Mouse (Mus musculus): ENCODE results near the gene Ephx3. TPM values are rescaled to one million over a fixed set of nuclear protein-coding genes. Genes with fewer than 3 reads are reported as not detected.
"Not testable (repeated sequence)": the region's sequence is repeated elsewhere in the genome, so short reads cannot be mapped to it uniquely, and the experiment has no call there.

Ephx3 gene
- polyA plus RNA-seq (2015; fragmentation: Nextera tagmentation; extraction: Ambion mirVana), result 0.20 and 0.85 TPM in 2 replicates

- Histone ChIP-seq H3K36me3 (ENCODE audit: control insufficient read depth, insufficient read depth) (no peaks in the 10 kb centered on the region), H3K4me3 (ENCODE audit: low read length) (peak within 1 kb of the TSS; percentile 48), H3K27ac (ENCODE audit: low read length) (no peak within 1 kb of the TSS), H3K9ac (ENCODE audit: low read length) (peak within 1 kb of the TSS; percentile 37), H3K27me3 (ENCODE audit: control insufficient read depth, insufficient read depth, low read length) (peaks cover 11% of the 10 kb centered on the region), H3K4me2 (ENCODE audit: low read depth, low read length) (peak within 1 kb of the TSS; percentile 84), H3K9me3 (replicated peaks; ENCODE audit: control insufficient read depth, low read length) (no peaks in the 10 kb centered on the region), H3K4me1 (ENCODE audit: control insufficient read depth, insufficient read depth, low read length) (peaks cover 11% of the 10 kb centered on the region)
- no peak for ATAC-seq (replicated peaks; ENCODE audit: extremely low read depth, insufficient read depth, low FRiP score)
- 5% methylated on average over 42 of the region's 42 CpGs for WGBS
Measured at GRCm38 (mm10) chr17:32188863-32189636, at the start of gene Ephx3. Gene Ephx3 (minus strand): TSS chr17:32189549.

GRCm38 (mm10) chr17:32238589-32238988 lies 49.2 kb upstream of the Ephx3 start:
- Histone ChIP-seq H3K4me3 (ENCODE audit: low read length) (no peak overlapping the region), H3K36me3 (ENCODE audit: control insufficient read depth, insufficient read depth) (peaks cover 6% of the 10 kb centered on the region), H3K4me1 (ENCODE audit: control insufficient read depth, insufficient read depth, low read length) (peaks cover 38% of the 10 kb centered on the region), H3K27ac (ENCODE audit: low read length) (no peak overlapping the region), H3K9ac (ENCODE audit: low read length) (no peak overlapping the region), H3K27me3 (ENCODE audit: control insufficient read depth, insufficient read depth, low read length) (no peaks in the 10 kb centered on the region), H3K9me3 (replicated peaks; ENCODE audit: control insufficient read depth, low read length) (no peaks in the 10 kb centered on the region), H3K4me2 (ENCODE audit: low read depth, low read length) (no peak overlapping the region)
- WGBS, result 46% methylated on average over 1 of the region's 1 CpGs
- ATAC-seq (replicated peaks; ENCODE audit: extremely low read depth, insufficient read depth, low FRiP score), result no peak

GRCm38 (mm10) chr17:32235534-32236191 lies 46.3 kb upstream of the Ephx3 start:
- Histone ChIP-seq H3K9ac (ENCODE audit: low read length) (no peak overlapping the region), H3K27ac (ENCODE audit: low read length) (peak overlapping the region; percentile 34), H3K27me3 (ENCODE audit: control insufficient read depth, insufficient read depth, low read length) (no peaks in the 10 kb centered on the region), H3K36me3 (ENCODE audit: control insufficient read depth, insufficient read depth) (peaks cover 6% of the 10 kb centered on the region), H3K4me1 (ENCODE audit: control insufficient read depth, insufficient read depth, low read length) (peaks cover 31% of the 10 kb centered on the region), H3K4me3 (ENCODE audit: low read length) (no peak overlapping the region), H3K9me3 (replicated peaks; ENCODE audit: control insufficient read depth, low read length) (no peaks in the 10 kb centered on the region), H3K4me2 (ENCODE audit: low read depth, low read length) (peak overlapping the region; percentile 18; the same call in 1 of the 2 replicates)
- 53% methylated on average over 5 of the region's 5 CpGs for WGBS
- peak; percentile 60 for ATAC-seq (replicated peaks; ENCODE audit: extremely low read depth, insufficient read depth, low FRiP score)

- no peaks in the 10 kb centered on the region for H3K9me3 ChIP-seq (replicated peaks; ENCODE audit: control insufficient read depth, low read length)
- H3K4me3 ChIP-seq (ENCODE audit: low read length), result no peak overlapping the region
Measured at GRCm38 (mm10) chr17:32233174-32233573, 43.8 kb upstream of the Ephx3 start.

GRCm38 (mm10) chr17:32229256-32229655 lies 39.9 kb upstream of the Ephx3 start:
- ATAC-seq (replicated peaks; ENCODE audit: extremely low read depth, insufficient read depth, low FRiP score), result no peak
- Histone ChIP-seq H3K27ac (ENCODE audit: low read length) (no peak overlapping the region), H3K4me1 (ENCODE audit: control insufficient read depth, insufficient read depth, low read length) (peaks cover 3% of the 10 kb centered on the region), H3K36me3 (ENCODE audit: control insufficient read depth, insufficient read depth) (peaks cover 31% of the 10 kb centered on the region), H3K4me2 (ENCODE audit: low read depth, low read length) (no peak overlapping the region), H3K4me3 (ENCODE audit: low read length) (no peak overlapping the region), H3K9ac (ENCODE audit: low read length) (no peak overlapping the region), H3K9me3 (replicated peaks; ENCODE audit: control insufficient read depth, low read length) (no peaks in the 10 kb centered on the region), H3K27me3 (ENCODE audit: control insufficient read depth, insufficient read depth, low read length) (no peaks in the 10 kb centered on the region)
- 90% methylated on average over 4 of the region's 4 CpGs for WGBS

More at GRCm38 (mm10) chr17:32233174-32233573, 43.8 kb upstream of the Ephx3 start:
- Histone ChIP-seq H3K4me1 (ENCODE audit: control insufficient read depth, insufficient read depth, low read length) (peaks cover 25% of the 10 kb centered on the region), H3K36me3 (ENCODE audit: control insufficient read depth, insufficient read depth) (peaks cover 18% of the 10 kb centered on the region), H3K27ac (ENCODE audit: low read length) (no peak overlapping the region), H3K9ac (ENCODE audit: low read length) (no peak overlapping the region), H3K27me3 (ENCODE audit: control insufficient read depth, insufficient read depth, low read length) (no peaks in the 10 kb centered on the region), H3K4me2 (ENCODE audit: low read depth, low read length) (no peak overlapping the region)
- no peak for ATAC-seq (replicated peaks; ENCODE audit: extremely low read depth, insufficient read depth, low FRiP score)

- 61% methylated on average over 3 of the region's 3 CpGs for whole genome bisulfite sequencing
- Histone ChIP-seq H3K4me1 (ENCODE audit: control insufficient read depth, insufficient read depth, low read length) (no peaks in the 10 kb centered on the region), H3K4me2 (ENCODE audit: low read depth, low read length) (no peak overlapping the region), H3K4me3 (ENCODE audit: low read length) (no peak overlapping the region), H3K9ac (ENCODE audit: low read length) (no peak overlapping the region), H3K27me3 (ENCODE audit: control insufficient read depth, insufficient read depth, low read length) (no peaks in the 10 kb centered on the region), H3K27ac (ENCODE audit: low read length) (no peak overlapping the region), H3K36me3 (ENCODE audit: control insufficient read depth, insufficient read depth) (peaks cover 56% of the 10 kb centered on the region), H3K9me3 (replicated peaks; ENCODE audit: control insufficient read depth, low read length) (no peaks in the 10 kb centered on the region)
- ATAC-seq (replicated peaks; ENCODE audit: extremely low read depth, insufficient read depth, low FRiP score), result no peak
Measured at GRCm38 (mm10) chr17:32220873-32221272, 31.5 kb upstream of the Ephx3 start.

- not testable (repeated sequence) for H3K9me3 ChIP-seq (replicated peaks; ENCODE audit: control insufficient read depth, low read length); H3K9ac ChIP-seq (ENCODE audit: low read length); H3K4me1 ChIP-seq (ENCODE audit: control insufficient read depth, insufficient read depth, low read length); H3K27ac ChIP-seq (ENCODE audit: low read length); ATAC-seq (replicated peaks; ENCODE audit: extremely low read depth, insufficient read depth, low FRiP score); H3K4me2 ChIP-seq (ENCODE audit: low read depth, low read length); H3K27me3 ChIP-seq (ENCODE audit: control insufficient read depth, insufficient read depth, low read length); H3K4me3 ChIP-seq (ENCODE audit: low read length)
- WGBS, result 74% methylated on average over 4 of the region's 4 CpGs
- H3K36me3 ChIP-seq (ENCODE audit: control insufficient read depth, insufficient read depth), result peaks cover 64% of the 10 kb centered on the region
Measured at GRCm38 (mm10) chr17:32215587-32215986, 26.2 kb upstream of the Ephx3 start.

GRCm38 (mm10) chr17:32211554-32211953 lies 22.2 kb upstream of the Ephx3 start:
- 92% methylated on average over 6 of the region's 6 CpGs for WGBS
- H3K27ac ChIP-seq (ENCODE audit: low read length), result not testable (repeated sequence)

GRCm38 (mm10) chr17:32209752-32210151 lies 20.4 kb upstream of the Ephx3 start:
- no peak for ATAC-seq (replicated peaks; ENCODE audit: extremely low read depth, insufficient read depth, low FRiP score)
- Histone ChIP-seq H3K9ac (ENCODE audit: low read length) (no peak overlapping the region), H3K4me2 (ENCODE audit: low read depth, low read length) (no peak overlapping the region), H3K27ac (ENCODE audit: low read length) (peak overlapping the region; percentile 91), H3K36me3 (ENCODE audit: control insufficient read depth, insufficient read depth) (peaks cover 50% of the 10 kb centered on the region), H3K4me1 (ENCODE audit: control insufficient read depth, insufficient read depth, low read length) (peaks cover 28% of the 10 kb centered on the region), H3K4me3 (ENCODE audit: low read length) (no peak overlapping the region), H3K27me3 (ENCODE audit: control insufficient read depth, insufficient read depth, low read length) (no peaks in the 10 kb centered on the region), H3K9me3 (replicated peaks; ENCODE audit: control insufficient read depth, low read length) (no peaks in the 10 kb centered on the region)
- 46% methylated on average over 3 of the region's 3 CpGs for WGBS

More at GRCm38 (mm10) chr17:32211554-32211953, 22.2 kb upstream of the Ephx3 start:
- Histone ChIP-seq H3K4me1 (ENCODE audit: control insufficient read depth, insufficient read depth, low read length) (peaks cover 28% of the 10 kb centered on the region), H3K36me3 (ENCODE audit: control insufficient read depth, insufficient read depth) (peaks cover 59% of the 10 kb centered on the region)
- not testable (repeated sequence) for H3K4me3 ChIP-seq (ENCODE audit: low read length); H3K4me2 ChIP-seq (ENCODE audit: low read depth, low read length); H3K9ac ChIP-seq (ENCODE audit: low read length); ATAC-seq (replicated peaks; ENCODE audit: extremely low read depth, insufficient read depth, low FRiP score); H3K27me3 ChIP-seq (ENCODE audit: control insufficient read depth, insufficient read depth, low read length); H3K9me3 ChIP-seq (replicated peaks; ENCODE audit: control insufficient read depth, low read length)
